Mouse (Mus musculus) mammary gland, adult 2 months (tissue): ENCODE measurements around the gene Mapkapk5. TPM values are rescaled to one million over a fixed set of nuclear protein-coding genes. Genes with fewer than 3 reads are reported as not detected.

Experiments
- polyA plus RNA-seq: library from polyadenylated mRNA; depleted of rRNA; stranded (reverse); fragments of >200 nt; gene quantifications from 2 replicates; pipeline ENCODE4 v1.2.3, GENCODE M21; 2012; ENCODE audit warnings: low replicate concordance; rRNA removed

The Mapkapk5 gene
- 20.2 and 45.8 TPM in 2 replicates for polyA plus RNA-seq

DNA sequence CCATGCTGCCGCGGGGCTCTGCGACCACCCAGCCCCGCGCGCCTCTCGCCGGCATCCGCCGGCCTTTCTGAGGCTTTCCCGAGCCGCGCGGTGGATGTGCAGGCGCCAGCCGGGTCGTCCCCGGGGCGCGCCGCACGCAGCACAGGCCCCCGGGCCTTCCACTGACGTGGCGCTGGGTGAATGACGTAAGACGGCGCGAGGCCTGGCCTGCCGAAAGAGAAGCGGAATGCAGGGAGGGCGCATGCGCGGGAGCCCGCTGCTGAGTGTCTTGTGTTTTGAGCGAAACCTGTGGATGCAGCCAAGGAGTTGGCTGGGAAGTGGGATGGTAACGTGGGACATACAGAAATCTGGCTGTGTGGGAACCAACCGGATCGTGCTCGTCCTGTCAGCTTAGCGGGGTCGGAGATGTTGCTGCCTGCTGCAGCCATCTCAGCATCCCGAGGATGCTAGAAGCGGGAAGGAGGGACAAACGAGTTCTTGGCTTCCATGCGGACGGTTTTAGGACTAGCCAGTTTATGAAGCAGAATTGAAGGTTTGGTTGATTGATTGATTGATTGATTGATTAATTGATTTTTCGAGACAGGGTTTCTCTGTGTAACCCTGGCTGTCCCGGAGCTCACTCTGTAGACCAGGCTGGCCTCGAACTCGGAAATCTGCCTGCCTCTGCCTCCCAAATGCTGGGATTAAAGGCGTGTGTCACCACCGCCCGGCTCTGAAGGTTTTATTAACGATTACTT, at the start of gene Mapkapk5:
TSS of gene Mapkapk5 (minus strand) at position 113 of the 737 bp plus-strand sequence.

GRCm38 (mm10) chr5:121593451-121594401, 48.0 kb upstream of the Mapkapk5 start, which contains the start of gene Aldh2:
TSS of gene Aldh2 (minus strand) at chr5:121593824.

DNA sequence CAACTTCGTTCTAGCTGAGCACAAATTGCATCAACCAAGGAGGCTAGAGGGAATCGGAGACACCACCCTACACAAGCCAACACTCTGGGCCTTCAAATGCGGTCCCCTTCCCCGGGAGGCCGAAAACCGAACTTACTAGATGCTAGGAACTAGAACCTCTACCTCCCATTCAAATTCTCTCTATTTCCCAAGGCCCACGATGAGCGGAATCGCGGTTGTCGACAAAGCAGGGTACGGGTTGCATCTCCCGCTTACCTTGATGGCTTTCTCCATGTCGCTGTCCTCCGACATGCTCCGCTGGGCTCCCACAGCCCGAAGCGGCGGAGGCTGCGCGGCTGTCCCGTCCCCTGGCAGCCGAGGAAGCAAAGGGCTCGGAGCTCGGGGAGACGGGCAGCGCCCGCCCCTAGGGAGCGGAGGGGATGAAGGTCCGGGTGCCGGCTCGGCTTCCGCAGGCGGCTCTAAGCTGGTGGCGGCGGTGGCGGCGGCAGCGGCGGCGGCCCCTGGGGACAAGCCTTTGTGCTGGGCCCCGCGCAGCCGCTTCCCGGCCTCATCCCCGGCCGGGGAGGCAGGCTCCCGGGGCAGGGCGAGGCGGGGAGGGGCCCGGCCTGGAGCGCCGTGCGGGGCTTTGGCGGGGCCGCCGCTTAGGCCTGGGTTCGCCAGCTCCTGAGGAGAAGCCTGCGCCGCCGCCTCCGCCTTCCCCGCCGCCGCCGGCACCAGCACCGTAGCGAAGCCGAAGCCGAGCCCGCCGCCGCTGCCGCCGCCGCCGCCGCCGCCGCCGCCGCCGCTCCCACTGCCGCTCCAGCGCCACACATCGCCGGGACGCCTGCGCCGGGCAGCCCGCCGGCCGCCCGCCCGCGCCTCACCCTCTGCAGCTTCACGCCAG, 554 bp downstream of the Mapkapk5 start, which contains the start of the genes Adam1a and Gm42878:
TSS of gene Adam1a (minus strand) at position 573 of the 883 bp plus-strand sequence.
TSS of gene Gm42878 (minus strand) at position 573 of the 883 bp plus-strand sequence.

DNA sequence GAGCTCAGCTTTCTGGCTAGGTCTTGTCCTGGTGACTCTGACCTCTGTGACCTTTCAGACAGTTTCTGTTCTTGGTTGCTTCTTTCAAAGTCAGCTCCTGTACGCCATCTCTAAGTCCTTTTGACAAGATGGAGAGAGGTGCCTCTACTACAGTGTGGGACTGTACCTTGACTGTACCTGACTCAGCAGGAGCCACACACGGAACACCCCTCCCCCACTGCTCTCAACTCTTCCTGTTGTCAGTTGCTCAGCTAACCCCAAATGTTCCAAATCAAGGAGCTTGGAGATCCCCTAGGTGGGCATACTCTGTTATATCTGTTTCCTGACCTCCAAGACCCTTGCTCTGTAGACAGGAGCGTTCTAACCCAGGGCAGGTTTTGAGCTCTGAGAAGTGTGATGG, 42.5 kb downstream of the Mapkapk5 start, which contains the start of gene Adam1b:
TSS of gene Adam1b (minus strand) at position 205 of the 400 bp plus-strand sequence.

Other genes starting within 250 kb of the Mapkapk5 start
- gene Trafd1, start 160.3 kb downstream of the Mapkapk5 start, polyA plus RNA-seq, result 86.6 and 112 TPM in 2 replicates
- 8.0 and 14.5 TPM in 2 replicates for gene Naa25, start 148.0 kb downstream of the Mapkapk5 start, polyA plus RNA-seq
- gene Tmem116, start 94.0 kb downstream of the Mapkapk5 start, polyA plus RNA-seq, result 5.0 and 5.9 TPM in 2 replicates
- 33.2 and 36.1 TPM in 2 replicates for gene Erp29, start 93.4 kb downstream of the Mapkapk5 start, polyA plus RNA-seq
- gene Adam1b, start 42.5 kb downstream of the Mapkapk5 start, polyA plus RNA-seq, result not detected in 2 replicates
- gene Adam1a, start 423 bp downstream of the Mapkapk5 start, polyA plus RNA-seq, result 3.5 and 4.6 TPM in 2 replicates
- 0.53 TPM in 1 of 2 replicates, not detected in the other for gene Gm42878, start 423 bp downstream of the Mapkapk5 start, polyA plus RNA-seq
- gene Aldh2, start 47.9 kb upstream of the Mapkapk5 start, polyA plus RNA-seq, result 766 and 1,278 TPM in 2 replicates
- 12.6 and 41.3 TPM in 2 replicates for gene Acad12, start 73.0 kb upstream of the Mapkapk5 start, polyA plus RNA-seq
- 11.9 and 15.8 TPM in 2 replicates for gene Acad10, start 114.6 kb upstream of the Mapkapk5 start, polyA plus RNA-seq
- 21.4 and 27.2 TPM in 2 replicates for gene Brap, start 114.7 kb upstream of the Mapkapk5 start, polyA plus RNA-seq
- 113 and 128 TPM in 2 replicates for gene Atxn2, start 165.4 kb upstream of the Mapkapk5 start, polyA plus RNA-seq